Mouse (Mus musculus): ENCODE data around the gene Slc30a2.
"Not testable (repeated sequence)": the region's sequence is repeated elsewhere in the genome, so short reads cannot be mapped to it uniquely, and the experiment has no call there.

The Slc30a2 gene

DNA sequence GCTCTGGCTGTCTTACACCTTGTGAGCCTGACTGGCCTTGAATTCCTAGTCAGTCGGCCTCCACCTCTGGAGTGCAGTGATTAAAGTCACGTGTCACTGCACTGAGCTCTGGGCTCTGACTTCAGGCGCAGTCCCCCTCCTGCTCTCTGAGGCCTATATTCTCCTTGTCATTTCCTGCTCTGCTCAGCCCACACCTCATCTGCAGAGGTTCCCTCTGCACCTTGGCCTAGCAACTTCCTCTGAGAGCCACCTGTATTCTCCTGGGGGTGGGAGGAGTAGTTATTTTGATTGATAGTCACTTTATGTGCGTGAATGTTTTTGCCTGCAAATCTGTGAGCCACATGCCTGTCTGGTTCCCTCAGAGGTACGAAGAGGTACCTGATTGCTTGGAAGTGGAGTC is 18.2 kb downstream of the Slc30a2 start:
- no peak for DNase-seq

DNA sequence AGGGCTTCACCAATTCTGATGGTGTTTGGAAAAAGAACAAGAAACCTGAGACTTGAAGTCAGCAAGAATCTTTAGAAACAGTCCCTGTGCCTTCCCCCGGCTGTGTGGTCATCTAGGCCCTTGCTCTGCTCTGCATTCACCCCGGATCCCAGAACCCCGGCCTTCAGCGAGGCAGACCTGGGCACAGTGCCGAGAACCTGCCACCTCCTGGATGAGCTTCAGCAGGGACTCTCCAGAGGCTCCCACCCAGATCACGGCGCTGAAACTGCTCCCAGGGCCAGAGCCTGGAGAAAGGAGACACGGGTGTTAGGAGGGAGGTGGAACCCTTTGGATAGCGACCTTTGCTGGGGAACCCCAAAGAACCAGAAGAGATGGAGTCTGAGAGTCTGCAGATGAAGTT is 19.1 kb downstream of the Slc30a2 start:
- DNase-seq, result no peak

DNA sequence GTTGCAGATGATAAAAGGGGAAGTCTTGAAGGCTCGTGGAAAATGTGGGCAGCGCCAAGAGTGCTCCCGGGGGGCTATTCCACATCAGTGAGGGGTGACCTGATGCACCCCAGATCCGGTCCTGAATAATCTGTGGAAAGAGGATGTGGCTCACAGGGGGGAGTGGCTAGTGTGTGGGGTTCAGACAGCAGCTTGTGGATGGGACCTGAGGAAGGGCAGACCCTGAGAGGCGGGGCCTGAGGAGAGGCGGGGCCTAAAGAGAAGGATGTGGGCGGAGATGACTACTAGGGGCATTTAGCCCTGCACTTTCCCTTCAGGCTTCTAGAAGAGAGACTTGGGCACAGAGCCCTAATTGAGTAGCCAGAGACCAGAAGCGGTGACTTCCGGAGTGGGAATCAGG is 19.6 kb downstream of the Slc30a2 start:
- DNase-seq, result peak; percentile 67

DNA sequence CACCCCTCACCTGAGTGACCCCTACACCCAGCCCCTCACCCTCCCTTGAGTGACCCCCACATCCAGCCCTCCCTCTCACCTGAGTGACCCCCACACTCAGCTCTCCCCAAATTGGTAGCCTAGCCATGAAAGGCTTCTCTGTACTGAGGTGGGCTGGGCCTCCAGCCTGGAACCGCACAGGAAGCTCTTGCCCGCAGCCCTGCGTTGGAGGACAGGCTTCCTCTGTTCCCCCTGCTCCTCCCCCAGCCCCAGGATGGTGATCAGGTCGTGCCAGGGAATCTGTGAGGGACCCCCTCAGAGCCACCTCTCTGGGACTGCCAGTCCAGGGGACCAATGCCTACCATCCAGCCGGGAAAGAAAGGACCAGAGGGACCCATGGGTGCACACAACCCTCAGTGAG is 22.3 kb downstream of the Slc30a2 start:
- no peak for DNase-seq

DNA sequence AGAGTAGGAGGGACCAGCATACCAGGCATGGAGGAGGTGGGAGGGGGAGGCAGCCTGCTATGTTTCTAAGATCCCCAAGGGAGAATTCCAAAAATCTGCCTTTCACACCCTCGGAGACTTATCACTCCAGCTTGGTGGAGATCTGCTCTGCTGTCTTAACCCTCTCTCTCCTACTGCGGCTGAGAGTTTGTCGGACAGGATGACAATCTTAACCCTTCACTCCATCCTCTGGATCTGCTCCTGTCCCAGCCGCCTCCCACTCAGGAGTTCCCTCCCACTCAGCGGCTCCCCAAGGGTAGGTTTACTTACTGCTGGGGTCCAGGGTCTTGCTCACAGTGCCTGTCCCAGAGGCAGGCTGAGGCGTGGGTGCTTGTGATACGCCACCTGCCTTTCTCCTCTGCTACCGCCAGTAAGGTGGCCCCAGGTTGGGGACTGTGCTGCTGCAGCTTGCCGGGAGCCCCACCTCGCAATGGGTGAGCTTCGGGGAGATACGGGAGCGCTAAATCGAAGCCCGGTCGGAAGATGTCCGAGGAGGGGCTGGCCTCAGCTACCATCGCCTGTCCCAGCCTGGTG is 27.8 kb downstream of the Slc30a2 start:
- no peak for DNase-seq

DNA sequence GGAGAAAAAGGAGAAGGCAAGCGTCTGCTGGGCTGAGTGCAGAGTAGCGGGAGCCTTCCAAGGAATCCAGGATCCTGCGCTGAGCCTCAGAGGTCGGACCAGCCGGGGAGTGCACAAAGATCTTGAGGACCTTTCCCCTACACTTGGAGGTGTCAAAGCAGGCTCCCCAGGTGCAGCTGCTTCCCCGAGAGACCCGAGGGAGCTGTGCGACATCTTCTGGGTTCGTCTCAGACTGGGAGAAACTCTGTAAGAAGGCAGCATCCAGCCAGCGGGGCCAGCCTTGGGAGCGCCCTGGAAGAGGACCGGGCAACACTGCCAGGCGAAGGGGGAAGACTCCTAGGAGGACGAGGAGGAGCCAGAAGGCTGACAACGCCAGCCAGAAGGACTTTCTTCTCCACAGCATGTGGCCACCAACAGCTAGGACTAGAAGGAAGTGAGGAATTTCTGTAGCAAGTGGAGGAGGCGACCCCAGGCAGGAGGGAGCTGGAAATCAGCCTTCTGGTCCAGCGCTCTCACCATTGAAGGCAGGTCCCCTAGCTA is 28.4 kb downstream of the Slc30a2 start:
- no peak for DNase-seq

DNA sequence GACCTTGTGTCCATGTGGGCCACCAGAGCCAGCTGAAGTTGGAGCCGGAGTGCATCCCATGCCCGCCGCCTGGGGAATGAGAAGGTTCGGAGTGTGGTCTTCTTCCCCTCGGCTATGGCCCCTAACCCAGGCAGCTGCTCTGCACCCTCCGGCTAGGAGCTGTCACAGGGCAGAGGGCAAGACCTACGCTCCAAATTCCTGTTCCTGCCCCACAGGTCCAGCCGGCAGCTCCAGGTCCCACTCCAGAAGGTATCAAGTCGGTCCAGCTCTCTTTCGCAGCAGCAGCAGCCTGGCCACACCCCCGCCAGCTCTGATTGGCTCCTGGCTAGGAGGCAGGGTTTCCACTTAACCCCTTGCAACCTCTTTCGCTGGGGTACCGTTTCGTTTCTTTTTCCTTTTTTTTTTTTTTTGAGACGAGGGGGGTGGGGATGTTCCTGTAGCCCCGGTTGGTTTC is 29.3 kb downstream of the Slc30a2 start:
- peak; percentile 80 for DNase-seq

DNA sequence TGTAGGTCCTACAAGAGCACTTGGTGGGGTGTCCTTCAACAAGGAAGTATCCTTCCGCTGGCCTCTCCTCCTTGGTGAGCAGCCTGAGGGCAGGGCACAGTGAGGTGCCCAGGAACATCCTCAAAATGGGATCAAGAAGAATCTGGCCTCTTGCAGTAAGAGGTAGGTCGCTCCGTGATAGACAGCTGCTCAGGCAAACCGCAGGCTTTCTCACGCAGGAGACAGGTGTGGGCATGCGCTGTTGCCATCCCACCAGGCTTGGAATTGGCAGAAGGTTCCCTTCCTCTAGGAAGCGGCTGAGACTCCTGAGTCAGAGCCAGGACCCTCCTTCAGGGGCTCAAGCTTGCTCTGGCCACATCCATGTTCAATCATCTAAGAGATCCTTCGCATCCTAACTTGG is 30.3 kb downstream of the Slc30a2 start:
- no peak for DNase-seq

DNA sequence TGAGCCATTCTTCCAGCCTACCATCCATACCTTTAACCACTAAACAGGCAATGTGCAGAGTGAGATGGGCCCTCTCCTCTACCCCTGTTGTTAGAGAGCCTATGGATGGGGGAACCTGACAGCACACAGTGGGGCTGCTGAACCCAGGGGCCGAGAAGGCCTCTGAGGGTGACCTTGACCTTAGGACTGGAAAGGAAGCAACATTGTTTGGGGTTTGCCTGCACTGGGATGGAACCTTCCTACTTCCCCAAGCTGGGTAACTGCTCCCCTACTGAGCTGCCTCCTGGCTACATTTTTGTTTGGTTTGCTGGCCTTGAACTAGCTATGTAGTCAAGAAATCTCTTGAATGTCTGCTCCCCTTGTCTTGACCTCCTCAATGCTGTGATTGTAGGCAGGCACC is 31.3 kb downstream of the Slc30a2 start:
- DNase-seq, result no peak

DNA sequence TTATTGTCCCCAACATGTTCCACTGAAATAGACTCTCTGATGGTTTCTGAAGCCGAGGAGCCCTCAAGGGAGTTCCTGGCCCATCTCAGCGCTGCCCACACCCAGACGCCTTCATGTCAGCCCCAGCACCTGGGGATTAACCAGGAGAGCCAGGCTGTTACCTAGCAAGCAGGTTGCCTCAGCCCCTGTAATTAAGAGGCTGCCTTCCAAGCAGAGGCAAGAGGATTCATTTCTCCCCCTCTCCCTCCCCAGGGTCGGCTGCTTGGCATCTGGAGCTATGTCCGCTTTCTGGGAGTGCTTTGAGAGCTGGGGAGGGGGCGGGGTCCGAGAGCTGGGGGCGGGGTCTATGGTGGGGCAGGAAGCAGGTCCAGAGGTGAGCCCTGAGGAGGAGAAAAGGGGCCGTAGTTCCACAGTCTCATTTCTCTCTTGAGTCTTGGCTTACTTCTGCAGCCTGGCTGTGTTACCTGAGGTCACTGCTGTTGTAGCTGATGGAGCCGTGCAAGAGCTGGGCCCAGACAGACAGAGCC is 35.2 kb downstream of the Slc30a2 start:
- DNase-seq, result no peak

DNA sequence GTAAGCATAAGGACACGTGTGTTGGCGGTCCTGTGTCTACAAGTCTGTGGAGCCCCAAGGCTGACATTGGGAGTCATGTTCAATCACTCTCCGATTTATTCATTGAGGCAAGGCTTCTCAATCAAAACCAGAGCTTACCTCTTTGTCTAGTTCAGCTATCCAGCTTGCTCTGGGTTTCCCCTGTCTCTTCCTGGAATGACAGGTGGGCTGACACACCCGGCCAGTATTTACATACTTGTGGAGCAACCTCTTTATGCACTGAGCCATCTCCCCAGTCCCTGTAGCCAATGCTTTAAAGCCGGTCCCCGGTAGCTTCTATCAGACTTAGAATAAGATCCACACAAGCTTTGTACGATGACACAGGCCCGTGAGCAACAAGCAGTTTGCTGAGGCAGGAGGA is 36.5 kb downstream of the Slc30a2 start:
- DNase-seq, result no peak

DNA sequence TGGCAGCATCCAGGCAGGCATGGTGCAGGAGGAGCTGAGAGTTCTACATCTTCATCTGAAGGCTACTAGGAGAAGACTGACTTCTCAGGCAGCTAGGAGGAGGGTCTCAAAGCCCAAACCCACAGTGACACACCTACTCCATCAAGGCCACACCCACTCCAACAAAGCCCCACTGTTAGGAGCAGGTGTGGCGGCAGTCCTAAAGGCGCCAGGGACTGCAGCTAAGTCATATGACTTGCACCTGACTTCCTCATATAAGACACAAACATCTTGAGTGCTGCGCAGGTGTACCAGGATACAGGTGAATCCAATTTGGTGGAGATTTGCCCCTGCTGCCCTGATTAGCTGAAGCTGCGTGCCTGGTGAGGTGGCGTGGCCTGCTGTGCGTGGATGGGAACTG is 40.8 kb downstream of the Slc30a2 start, which contains the start of gene Extl1:
TSS of gene Extl1 (minus strand) at position 101 of the 400 bp plus-strand sequence.
- not testable (repeated sequence) for DNase-seq

DNA sequence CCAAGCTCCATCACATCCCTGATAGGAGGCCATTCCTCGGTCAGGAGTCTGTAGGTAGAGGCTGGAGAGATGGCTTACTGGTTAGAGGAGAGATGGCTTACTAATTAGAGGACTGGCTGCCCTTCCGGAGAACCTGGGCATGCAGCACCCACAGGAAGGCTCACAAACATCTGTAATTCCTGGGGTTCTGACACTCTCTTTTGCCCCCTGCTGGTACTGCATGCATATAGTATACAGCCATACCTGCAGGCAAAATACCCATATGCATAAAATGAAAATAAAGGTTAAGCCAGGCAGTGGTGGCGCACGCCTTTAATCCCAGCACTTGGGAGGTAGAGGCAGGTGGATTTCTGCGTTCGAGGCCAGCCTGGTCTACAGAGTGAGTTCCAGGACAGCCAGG is 44.3 kb downstream of the Slc30a2 start:
- DNase-seq, result peak; percentile 70

DNA sequence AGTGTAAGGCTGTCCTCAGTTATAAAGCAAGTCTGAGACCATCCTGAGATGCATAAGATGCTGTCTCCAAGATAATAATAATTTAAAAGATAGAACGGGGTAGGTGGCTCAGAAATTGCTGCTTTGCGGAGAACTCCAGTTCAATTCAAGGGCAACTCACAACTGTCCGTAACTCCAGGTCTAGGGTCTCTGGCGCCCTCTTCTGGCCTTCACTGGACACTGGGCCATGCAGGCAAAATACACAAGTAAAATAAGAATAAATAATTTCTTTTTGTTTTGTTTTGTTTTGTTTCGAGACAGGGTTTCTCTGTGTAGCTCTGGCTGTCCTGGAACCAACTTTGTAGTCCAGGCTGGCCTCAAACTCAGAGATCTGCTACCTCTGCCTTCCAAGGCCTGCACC is 45.4 kb downstream of the Slc30a2 start:
- DNase-seq, result peak; percentile 84

DNA sequence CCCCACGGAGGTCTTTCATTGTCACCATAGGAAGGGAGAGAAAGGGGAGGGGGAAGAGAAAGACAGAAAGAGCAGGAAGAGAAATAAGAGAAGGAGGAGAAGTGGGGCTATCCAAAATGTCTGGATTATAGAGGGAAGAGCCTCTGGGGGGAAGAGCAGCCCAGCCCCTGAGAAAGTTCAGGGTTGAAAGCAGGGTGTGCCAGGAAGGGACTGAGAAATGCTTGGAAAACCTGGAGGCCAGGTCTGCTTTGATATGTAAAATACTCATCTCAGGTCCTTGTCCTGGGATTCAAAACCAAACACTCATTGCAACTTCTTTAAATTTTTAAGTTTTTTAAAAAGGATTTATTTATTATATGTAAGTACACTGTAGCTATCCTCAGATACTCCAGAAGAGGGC is 48.7 kb downstream of the Slc30a2 start:
- no peak for DNase-seq

DNA sequence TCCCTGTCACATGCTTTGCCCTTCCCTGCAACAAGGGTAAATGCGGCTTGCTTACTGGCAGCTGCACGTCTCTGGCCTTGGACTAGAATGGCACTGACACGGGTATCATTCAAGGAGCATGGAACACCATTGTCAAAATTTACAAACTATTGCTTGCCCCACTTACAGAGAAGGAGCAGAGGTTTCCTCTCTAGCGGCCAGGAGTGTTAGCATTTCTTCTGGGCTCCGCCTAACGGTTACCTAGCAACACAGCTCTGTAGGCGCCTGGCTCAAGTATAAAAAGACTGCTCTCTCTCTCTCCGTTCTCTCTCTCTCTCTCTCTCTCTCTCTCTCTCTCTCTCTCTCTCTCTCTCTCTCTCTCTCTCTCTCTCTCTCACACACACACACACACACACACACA is 49.6 kb downstream of the Slc30a2 start:
- no peak for DNase-seq

DNA sequence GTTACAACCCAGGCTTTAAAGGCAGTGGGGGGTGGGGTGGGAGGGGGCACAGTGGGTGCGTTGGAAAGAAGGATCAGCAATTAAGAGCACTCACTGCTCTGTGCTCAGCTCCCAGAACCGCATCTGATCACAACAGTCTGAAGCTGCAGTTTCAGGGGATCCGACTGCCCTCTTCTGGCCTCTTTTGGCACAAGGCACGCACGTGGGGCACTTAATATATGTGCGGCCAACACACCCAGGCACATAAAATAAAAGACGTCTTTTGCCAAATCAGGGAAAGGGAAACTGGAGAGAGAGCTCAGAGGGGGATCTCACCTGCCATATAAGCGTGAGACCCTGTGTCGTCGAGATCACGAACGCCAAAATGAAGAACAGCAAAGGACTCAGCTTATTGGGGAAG is 50.0 kb downstream of the Slc30a2 start:
- no peak for DNase-seq

DNA sequence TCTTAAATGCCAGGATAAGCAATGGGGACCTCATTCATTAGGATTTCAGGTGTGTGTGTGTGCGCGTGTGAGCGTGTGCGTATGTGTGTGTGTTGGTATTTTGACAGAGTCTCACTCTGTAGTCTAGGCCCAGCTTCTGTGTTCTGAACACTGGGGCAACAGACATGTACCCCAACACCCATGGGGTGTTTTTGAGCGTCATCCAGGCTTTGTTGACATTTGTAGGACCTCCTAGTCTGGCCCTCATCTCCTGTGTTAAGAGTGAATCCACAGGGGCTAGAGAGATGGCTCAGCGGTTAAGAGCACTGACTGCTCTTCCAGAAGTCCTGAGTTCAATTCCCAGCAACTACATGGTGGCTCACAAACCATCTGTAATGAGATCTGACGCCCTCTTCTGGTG is 52.2 kb downstream of the Slc30a2 start:
- no peak for DNase-seq

DNA sequence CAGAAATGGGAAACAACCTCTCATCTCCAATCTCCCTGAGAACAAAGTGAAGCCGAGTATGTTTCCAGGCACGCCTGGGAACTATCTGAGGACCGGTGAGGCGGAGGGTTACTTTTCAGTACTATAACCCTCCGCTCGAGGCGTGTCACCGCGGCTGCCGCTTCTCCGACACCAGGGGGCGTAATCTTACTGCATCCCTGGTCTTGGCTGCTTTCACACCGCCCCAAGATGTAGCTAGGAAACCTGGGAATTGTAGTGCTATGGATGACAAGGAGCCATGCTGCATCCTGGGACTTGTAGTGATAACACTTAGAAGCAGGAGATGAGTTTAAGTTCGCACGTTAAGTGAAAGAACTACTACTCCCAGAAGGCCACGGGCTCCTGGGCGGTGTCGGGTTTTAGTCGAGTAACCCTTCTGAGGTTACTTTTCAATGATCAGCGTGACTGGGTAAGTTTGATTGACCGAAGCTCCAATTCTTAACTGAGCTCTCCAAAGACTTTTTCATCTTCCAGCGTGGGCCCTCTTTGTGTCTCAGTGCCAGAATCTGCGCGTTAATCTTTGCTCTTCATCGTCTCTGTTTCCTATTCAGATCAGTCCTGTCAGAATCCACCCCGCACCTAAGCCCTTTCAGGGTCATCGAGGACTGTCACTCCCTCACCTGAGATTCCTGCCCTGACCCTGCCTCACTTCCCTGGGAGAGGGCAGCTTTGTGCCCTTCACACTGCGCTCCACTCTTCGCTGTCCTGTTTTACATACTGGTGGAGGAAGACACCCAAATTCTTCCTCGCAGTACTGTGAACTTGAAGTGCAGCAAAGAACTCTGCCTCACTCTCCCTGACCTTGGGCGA is 53.2 kb downstream of the Slc30a2 start, which contains the start of gene Pafah2:
TSS of gene Pafah2 (plus strand) at position 344 of the 849 bp plus-strand sequence.
- DNase-seq, result peak; percentile 99

DNA sequence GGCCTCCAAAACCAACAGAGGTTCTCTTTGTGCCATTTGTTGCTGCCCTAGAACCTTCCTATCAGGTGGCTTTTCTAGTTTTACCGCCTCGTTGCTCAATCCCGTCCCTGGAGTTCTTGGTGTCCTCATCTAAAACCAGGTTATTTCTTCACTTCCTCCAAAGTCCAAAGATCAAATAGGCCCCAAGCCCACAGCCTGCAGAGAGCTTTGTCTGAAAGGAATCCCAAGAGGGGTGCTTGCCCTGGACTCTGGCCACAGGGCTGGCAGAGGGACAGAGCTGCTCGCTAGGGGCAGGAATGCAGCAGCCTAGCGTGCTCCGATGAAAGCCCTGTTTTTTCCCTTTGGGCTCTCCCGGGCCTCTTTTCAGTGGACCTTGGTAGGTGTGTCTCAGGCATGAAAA is 54.1 kb downstream of the Slc30a2 start:
- DNase-seq, result peak; percentile 96

DNA sequence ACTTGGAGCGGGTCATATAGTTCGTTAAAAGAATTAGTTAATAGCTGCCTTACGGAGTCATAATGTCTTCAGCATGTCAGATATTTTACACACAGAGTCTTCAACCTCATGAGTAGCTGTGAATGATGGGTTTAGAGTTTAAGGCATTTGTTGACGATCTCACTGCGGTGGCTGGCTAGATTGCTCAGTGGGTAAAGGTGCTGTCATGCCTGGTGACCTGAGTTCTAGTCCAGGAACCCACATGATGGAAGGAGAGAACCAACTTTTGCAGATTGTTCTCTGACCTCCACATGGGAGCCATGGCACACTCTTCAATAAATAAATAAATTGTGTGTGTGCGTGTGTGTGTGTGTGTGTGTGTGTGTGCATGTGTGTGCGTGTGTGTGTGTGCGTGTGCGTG is 54.8 kb downstream of the Slc30a2 start:
- no peak for DNase-seq

DNA sequence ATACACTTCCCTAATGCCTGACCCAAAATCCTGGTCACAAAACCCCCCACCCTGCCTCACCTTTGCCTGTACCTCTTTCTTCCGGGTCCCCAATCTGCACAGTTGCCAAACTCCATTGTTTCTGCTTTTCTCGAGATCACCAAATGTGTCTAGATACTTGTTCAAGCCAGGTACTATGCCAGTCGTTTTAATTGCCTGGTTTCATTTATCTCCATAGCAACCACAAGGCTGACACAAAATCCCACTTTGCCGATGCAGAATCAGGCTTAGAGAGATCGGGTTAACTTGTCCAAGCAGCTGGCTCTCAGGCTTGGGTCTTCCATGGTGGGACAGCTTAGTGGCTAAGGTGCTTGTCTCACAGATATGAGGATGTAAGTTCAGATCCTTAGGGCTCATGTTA is 57.2 kb downstream of the Slc30a2 start:
- DNase-seq, result no peak

DNA sequence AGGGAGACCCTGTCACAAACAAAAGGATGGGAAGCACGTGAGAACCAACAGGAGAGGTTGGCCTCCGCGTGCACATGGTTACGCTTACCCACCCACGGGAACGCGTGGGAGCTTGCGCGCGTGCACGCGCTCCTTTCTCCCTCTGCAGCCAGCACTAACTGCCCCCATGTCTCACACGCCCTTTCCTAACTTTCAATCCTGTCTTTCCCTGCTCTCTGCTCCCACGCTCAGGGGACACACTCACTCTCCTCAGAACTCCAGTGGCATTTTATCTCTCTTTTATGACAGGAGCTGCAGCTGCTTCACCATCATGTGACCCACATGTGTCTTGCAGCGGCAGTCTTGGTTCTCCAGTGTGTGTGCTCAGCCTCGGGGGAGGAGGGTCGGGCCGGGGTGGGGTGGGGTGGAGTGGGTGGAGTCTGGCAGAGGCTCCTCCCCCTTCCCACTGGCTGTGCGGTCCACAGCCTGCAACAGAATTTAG is 58.2 kb downstream of the Slc30a2 start:
- DNase-seq, result peak; percentile 34

Measured in kidney, adult 9 months (tissue).